Mouse (Mus musculus) left cerebral cortex, postnatal 36 days (tissue): Measurements from ENCODE around the gene Serping1. TPM values are rescaled to one million over a fixed set of nuclear protein-coding genes. Genes with fewer than 3 reads are reported as not detected.
"Not testable (repeated sequence)": the region's sequence is repeated elsewhere in the genome, so short reads cannot be mapped to it uniquely, and the experiment has no call there.

Experiments
- DNase-seq, 2 experiments: peaks; one replicate each; pipeline ENCODE4 v3.0.0; 2021 to 2022; ENCODE audit warnings: low spot score in 2 of 2, mixed read lengths in 1 of 2
- intact Hi-C: fragments of 180-260 bp; cut with DNase I; formaldehyde crosslinking; loops from one replicate; pipeline ENCODE4 v1.15.1; 2025
- total RNA-seq, 2 experiments: library from RNA; stranded (reverse); gene quantifications; 2 replicates each; pipeline ENCODE4 v1.2.3; 2021

Gene Serping1
- 1 to 10 TPM; 5.3 to 7.7 TPM for total RNA-seq

GRCm38 (mm10) chr2:84775241-84775640, at the start of gene Serping1:
Serping1 (minus strand) TSS chr2:84775444.
- DNase-seq = no peak
- intact Hi-C loops = no loop called here

DNA sequence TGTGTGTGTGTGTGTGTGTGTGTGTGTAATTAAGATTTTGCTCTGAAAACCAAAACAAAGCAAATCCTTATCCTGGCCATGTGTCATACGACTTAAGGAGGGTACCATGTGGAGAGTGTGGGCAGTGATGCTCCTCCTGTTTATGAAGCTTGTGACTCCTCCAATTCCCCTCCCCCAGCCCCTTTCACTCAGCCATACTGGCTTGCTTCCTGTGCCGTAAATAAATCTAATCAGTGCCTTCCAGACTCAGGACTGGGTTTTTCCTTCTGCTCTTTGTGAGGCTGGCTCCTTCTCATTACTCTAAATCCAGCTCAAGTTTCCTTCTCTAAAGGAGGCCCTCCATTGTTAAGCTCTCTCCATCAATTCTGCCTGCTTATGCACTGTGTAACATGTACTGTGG, 48.0 kb upstream of the Serping1 start:
- intact Hi-C loops = no loop called here
- no peak for DNase-seq

- no peak for DNase-seq
- intact Hi-C loops = no loop called here
Measured at GRCm38 (mm10) chr2:84822552-84822951, 47.3 kb upstream of the Serping1 start, which contains the start of gene Smtnl1. Smtnl1 (minus strand) TSS chr2:84822652.

GRCm38 (mm10) chr2:84819861-84820260, 44.6 kb upstream of the Serping1 start:
- intact Hi-C loops = no loop called here
- peak; percentile 30 to 52 for DNase-seq

GRCm38 (mm10) chr2:84812676-84813075, 37.4 kb upstream of the Serping1 start:
- DNase-seq = no peak
- intact Hi-C loops = no loop called here

GRCm38 (mm10) chr2:84811880-84812279, 36.6 kb upstream of the Serping1 start:
- DNase-seq = no peak
- intact Hi-C loops = no loop called here

DNA sequence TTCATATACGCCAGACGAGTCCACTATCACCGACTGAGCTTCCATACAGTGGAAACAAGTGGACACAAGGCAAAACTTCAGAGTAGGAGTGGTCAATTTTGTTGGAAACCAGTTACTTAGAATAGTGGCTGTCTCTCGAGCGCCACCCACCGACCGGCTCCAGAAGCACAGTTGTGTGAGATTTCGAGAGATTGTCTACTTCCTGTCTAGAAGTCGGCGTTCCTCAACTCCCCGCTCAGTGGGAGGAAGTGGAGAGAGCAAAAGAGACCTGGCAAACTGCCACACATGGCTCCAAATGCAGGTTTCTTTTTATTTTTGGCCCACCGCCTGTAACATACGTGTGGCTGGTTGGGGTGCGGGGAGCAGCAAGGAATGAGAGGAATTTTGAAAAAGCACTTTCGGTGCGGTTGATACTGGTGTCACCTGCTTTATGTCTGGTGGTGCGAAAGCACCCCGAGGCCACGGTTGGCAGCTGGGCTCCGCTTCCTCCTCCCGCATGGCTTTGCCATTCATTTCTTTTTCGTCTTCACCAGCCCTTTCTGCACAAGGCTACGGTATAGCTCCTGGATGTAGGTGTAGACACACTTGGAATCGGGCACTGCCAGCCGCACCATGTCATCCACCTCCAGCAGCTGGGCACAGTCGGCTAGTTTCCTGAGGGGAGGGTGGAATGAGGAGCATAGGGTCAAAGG, 35.8 kb upstream of the Serping1 start:
- DNase-seq = peak; percentile 78 to 83
- intact Hi-C loops = no loop called here

- DNase-seq = no peak
- intact Hi-C loops = no loop called here
Measured at GRCm38 (mm10) chr2:84810526-84810885, 35.3 kb upstream of the Serping1 start.

DNA sequence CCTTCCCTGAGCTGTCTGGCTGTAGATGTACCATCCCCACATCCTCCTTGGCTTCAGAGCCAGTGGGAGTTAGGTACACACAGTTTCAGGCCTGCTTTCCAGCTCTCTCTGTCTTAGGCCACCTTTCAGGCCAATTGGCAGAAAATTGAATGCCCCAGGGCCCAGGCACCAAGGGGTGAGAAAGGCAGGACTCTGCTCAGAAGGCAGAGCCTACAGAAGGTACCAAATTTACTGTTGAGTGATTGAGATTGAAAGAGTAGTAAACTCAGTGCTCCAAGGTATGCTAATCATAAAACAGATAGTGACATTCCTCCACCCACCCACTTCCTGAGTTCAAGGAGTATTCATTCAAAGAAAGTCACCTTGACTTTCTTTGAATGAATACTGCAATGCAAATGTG, 34.1 kb upstream of the Serping1 start:
- no peak for DNase-seq
- intact Hi-C loops = no loop called here

GRCm38 (mm10) chr2:84806546-84806945, 31.3 kb upstream of the Serping1 start:
- no peak for DNase-seq
- intact Hi-C loops = no loop called here

- no peak for DNase-seq
- intact Hi-C loops = no loop called here
Measured at GRCm38 (mm10) chr2:84803963-84804362, 28.7 kb upstream of the Serping1 start.

DNA sequence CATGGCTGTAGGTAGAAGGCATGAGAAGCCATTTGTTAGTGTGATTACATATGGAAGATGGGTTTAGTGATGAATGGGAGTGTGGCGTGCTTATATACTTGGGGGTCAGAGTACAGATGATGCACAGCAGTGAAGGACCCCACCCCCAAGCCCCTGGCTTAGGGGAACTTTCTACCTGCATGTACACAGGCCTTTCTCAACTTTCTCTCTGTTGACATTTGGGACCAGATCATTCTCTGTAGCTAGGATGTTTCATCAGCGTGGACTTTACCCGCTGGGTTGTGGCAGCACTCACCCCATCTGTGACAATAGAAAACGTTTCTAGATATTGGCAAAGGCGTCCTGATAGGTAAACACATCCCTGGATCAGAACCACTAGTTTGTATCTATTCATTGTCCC, 26.0 kb upstream of the Serping1 start:
- DNase-seq, intact Hi-C loops: not testable (repeated sequence)

GRCm38 (mm10) chr2:84800304-84800703, 25.1 kb upstream of the Serping1 start:
- intact Hi-C loops = no loop called here
- no peak for DNase-seq

DNA sequence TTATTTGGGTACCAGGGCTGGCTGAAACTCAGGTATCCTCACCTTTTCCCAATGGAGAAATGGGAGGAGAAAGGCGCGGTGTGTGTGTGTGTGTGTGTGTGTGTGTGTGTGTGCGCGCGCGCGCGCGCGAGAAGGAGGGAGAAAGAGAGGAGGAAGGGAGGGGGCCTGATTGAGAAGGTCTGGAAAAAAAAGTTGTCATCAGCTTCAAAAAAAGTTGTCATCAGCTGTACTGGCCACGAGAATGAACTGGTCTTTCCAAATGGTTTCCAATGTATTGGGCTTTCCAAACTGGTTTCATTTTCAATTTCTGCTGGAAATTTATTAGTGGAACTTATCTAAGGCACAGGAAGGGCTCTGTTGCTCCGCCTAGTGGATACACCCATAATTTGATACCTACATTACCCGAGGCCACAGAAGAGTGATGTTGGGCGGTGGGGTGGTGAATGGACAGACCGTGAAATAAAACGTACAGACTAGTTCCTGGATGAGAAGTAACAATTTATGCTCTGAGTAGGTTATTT, 23.9 kb upstream of the Serping1 start:
- intact Hi-C loops = loop anchor here (5.0 kb wide), 2 partner anchors 57 to 82 kb away; partner anchors contain the start of genes Gm19426 and Zdhhc5
- DNase-seq = peak; percentile 35 to 63

- intact Hi-C loops = loop anchor here (5.0 kb wide), 2 partner anchors 56 to 81 kb away; partner anchors contain the start of genes Gm19426 and Zdhhc5
- DNase-seq = peak; percentile 63 to 67
Measured at GRCm38 (mm10) chr2:84798493-84798921, 23.3 kb upstream of the Serping1 start, which contains the start of gene Ube2l6. Ube2l6 (plus strand) TSS chr2:84798828.

DNA sequence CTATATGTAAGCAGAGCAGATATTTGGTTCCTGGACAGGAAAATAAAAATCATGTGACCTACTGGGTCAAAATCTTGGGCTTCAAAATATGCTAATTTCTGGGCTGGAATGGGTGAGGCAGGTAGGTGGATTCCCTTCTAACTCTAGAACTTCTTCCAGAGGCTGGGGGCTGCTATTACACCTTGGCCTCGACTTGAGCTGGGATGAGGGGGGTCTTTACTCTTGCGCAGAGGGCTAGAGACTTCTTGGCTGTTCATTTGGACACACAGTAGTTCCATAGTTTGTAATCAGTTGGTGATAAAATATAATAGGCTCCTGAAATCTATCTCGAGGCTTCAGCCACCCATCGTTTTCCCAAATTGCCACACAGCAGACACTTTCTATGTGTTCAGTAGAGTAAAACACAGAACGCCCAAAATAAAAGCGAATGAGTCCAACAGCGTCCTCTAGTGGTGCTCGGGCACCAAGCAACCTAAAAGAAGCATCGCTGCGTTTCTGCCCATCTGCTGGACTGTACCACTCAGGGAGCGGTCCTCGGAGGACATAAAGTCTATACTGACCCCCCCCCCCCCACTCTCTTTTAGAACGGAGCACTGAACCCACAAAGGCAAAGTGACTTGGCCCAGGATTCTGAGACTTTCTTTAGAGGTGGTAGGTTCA, 22.7 kb upstream of the Serping1 start:
- intact Hi-C loops = loop anchor here (5.0 kb wide), 2 partner anchors 56 to 81 kb away; partner anchors contain the start of genes Gm19426 and Zdhhc5

DNA sequence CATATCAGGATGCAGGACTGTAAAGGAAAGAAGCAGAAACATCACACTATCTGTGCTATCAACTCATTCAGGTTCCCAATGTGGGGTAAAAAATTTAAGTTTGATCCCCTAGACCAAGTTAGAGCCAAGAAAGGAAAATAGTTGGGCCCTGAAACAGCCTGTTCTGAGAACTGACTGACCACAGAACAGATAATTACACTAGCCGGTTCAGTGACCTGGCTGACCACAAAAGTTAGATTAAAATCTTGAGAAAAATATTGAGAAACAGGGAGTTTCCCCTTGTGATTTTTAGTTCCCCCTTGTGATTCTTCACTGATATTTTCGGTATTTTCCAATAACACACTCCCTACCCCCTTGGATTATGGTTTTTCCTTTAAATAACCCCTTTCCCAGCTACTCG, 18.6 kb upstream of the Serping1 start:
- no peak for DNase-seq
- intact Hi-C loops = no loop called here

More for the DNA sequence above, 22.7 kb upstream of the Serping1 start:
- peak; percentile 77 to 85 for DNase-seq

DNA sequence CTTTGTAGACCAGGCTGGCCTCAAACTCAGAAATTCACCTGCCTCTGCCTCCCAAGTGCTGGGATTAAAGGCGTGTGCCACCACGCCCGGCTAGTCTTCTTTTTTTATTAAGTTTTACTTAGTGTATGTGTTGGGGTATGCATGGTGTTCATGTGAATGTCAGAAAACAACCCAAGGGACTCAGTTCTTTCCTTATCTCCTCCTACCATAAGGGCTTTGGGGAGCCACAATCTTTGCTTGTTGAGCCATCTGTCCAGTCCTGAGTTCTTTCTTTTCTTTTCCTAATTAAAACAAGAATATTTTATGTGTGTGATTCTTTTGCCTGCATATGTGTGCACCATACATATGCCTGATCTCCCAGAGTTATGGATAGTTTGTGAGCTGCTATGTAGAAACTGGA, 17.9 kb upstream of the Serping1 start:
- no peak for DNase-seq
- intact Hi-C loops = no loop called here

GRCm38 (mm10) chr2:84792516-84792915, 17.3 kb upstream of the Serping1 start:
- intact Hi-C loops = no loop called here
- DNase-seq = no peak

DNA sequence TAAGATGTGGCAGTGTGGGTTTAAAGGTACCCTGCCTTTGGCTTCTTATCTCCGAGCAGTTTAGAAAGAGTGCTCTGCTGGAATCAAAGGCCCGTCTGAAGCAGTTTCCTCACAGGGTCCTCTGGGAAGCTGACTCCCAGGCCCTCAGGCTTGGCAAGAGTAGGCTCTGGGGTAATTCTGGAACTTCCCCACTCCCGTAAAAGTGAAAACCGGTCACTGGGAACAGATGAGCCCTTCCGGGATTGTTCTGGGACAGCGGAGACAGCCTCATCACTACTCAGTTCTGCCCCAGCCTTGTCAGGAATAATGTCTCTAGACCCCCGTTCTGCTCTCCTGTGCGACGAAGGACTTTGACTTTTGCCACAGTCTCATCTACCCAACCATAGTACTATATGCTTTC, 15.2 kb upstream of the Serping1 start:
- intact Hi-C loops = no loop called here
- no peak for DNase-seq

DNA sequence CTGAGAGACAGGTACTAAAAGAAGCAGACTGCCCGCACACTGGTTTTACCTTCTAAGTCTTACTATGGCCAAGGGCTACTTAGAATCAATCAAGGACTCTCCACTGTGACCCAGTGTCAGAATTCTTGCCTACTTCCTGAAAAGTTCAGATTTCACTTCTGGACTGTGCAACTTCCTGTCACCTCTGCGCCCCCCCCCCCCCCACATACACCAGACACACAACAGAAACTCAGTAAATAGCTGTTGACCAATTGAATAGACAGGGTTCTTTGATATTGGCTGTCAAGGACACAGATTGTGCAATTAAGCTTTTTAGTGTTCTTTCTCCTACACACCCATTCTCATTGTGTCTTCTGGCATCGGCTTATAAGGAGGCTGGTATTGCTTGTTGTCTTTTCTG, 13.1 kb upstream of the Serping1 start:
- no peak for DNase-seq
- intact Hi-C loops = no loop called here
